Mouse (Mus musculus) c-Kit-positive CD71-negative TER-119-negative erythroid progenitor cells, embryonic 14.5 days (primary cell): ENCODE measurements around the gene Ube2f.

Source experiments
- DNase-seq: peaks from one replicate; pipeline ENCODE4 v3.0.0-alpha.2; 2013; ENCODE audit warnings: low read depth

Ube2f gene

GRCm38 (mm10) chr1:91237676-91238075 is 12.4 kb upstream of the Ube2f start:
- DNase-seq = no peak

DNA sequence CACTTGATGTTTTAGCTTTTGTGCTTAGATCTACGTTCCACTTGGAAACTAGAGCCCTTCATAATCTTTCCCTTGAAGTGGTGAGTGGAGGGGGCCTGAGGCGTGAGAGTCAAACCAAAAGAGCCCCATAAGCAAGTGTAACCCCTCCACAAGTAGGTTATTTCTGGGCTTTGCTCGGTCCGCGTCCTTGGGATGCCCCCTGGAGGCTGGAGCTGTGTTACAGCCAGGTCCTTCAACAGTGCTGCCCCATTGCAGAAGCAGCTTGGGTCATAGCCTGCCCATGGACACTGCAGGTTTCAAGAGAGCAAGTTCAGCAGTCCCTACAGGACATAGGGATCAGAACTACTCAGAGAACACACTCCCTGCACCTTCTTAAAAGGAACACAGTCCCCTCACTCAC is 11.0 kb upstream of the Ube2f start:
- no peak for DNase-seq

- no peak for DNase-seq
Observed at GRCm38 (mm10) chr1:91239800-91240199, 10.3 kb upstream of the Ube2f start.

DNA sequence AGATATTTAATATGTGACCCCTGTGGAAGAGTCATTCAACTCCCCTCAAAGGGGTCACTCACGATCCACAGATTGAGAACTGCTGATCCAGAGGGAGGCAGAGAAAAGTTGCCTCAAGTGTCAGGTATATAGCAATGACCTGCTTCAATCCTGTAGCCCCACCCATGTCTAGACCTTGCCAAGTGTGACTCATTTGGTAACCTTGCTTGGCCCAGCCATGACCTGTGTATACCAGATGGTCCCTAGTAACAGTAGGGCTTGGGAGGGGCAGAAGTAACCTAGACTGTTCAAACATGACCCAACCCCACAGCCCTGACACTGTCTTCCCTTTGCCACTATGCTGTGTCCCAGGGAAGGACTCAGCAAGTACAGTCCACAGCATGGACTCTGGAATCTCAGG is 9.4 kb upstream of the Ube2f start:
- DNase-seq = no peak

GRCm38 (mm10) chr1:91241249-91241648 is 8.9 kb upstream of the Ube2f start:
- no peak for DNase-seq

DNA sequence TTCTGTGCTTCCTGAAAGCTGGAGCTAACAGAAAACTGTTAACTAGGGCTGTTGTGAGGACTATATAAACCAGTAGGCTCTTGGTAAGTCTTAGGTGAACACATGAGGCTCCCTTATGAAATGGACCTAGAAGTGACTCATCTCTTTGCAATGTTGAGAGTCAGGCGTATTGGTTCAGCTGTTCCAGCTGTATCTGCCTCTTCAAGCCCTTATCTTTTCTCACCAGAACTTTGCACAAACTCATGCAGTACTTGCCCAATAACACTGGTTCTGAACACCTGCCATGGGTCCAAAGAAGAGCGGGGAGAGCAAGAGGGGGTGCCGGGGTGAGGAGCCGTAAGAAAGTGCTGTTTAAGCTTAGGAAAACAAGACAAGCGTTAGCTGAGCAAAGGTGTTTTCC is 1.9 kb upstream of the Ube2f start:
- no peak for DNase-seq

DNA sequence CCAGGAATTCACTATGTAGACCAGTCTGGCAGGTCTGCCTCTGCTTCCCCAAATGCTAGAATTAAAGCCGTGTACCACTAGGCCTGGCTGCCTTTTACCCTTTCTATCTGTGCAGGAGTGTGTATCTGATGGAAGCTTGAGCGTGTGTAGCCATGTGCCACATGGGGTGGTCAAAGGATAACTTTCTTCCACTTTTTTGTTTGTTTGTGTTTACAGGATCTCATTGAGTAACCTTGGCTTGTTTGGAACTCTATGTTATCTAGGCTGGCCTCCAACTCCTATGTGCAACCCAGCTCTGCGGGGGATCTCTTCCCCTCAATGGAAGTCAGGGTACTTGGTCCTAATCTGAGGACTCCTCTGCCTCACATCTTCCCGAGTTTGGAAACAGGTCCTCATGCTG is 1.1 kb upstream of the Ube2f start:
- DNase-seq = no peak

DNA sequence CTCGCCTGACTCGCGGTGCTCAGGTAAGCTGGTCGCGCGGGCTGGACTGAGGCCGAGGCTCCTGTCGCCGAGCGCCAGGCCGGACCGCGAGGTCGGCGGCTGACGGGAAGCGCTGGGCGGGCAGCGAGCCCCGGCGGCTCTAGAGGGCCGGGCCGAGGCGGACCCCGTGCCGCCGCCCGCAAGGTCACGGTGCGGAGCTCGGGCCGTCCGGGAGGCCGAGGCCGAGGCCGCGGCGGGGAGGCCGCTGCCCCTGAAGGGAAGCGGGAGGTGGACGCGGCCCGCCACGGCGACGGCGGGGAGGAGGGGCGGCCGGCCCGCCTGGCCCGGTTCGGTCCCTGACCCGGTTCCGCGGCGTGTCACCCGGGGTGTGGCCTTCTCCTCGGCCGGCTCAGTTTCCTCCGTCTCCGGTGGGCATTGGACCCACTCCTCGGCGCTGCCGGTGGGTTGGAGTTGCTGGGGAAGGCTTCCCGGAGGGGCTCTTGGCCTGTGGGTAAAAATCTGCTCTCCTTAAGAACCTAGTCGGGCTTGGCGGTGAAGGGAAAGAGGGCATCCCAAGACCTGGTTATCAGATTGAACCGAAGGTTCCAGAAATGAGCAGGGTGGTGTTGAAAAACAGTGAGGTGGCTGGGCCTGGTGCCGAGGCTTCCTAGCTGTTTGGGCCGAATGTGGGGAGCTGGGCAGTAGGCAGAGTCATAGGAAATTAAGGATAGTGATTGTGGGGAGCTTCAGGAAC is 477 bp downstream of the Ube2f start:
- DNase-seq = no peak

GRCm38 (mm10) chr1:91251148-91251650 is 1.1 kb downstream of the Ube2f start:
- DNase-seq = no peak

DNA sequence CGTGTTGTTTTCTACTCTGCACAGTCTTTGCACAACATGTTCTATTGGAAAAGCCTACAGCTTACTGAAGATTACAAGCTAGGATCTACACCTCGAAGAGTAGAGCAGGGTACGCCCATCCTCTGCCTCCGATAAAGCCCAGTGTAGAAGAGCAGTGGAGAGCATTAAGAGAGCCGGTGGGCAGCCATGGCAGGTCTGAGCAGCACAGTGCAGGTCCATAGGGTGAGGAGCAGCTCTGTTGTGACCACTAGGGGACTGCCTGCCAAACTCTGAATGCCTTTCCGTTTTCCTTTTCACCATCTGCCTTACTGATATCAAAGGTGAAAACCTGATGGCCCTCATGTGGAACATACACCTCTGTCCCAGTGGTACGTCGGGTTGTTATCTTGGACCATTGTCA is 1.8 kb downstream of the Ube2f start:
- DNase-seq = no peak

GRCm38 (mm10) chr1:91257918-91258317 is 7.8 kb downstream of the Ube2f start:
- DNase-seq = no peak

GRCm38 (mm10) chr1:91259794-91260193 is 9.7 kb downstream of the Ube2f start:
- DNase-seq = no peak

DNA sequence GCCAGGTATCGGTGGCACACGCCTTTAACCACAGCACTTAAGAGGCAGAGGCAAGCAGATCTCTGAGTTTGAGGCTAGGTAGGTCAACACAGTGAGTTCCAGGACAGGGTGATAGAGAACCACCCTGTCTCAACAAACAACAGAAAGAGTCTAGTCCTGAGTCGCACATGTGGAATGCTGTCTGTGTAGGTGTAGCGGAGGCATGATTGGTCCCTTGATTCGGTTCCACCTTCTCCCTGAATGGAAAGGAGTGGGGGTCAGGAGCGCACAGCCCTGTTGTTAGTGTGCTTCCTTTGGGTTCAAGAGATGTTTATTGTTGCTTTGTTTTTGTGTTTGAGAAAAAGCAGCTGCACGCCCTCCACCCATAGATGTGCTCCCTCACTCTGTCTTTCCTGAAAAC is 12.4 kb downstream of the Ube2f start:
- no peak for DNase-seq

GRCm38 (mm10) chr1:91272260-91272659 is 22.2 kb downstream of the Ube2f start:
- DNase-seq = no peak

- no peak for DNase-seq
Observed at GRCm38 (mm10) chr1:91276581-91276980, 26.5 kb downstream of the Ube2f start.

- DNase-seq = no peak
Observed at GRCm38 (mm10) chr1:91277480-91277879, 27.4 kb downstream of the Ube2f start.

DNA sequence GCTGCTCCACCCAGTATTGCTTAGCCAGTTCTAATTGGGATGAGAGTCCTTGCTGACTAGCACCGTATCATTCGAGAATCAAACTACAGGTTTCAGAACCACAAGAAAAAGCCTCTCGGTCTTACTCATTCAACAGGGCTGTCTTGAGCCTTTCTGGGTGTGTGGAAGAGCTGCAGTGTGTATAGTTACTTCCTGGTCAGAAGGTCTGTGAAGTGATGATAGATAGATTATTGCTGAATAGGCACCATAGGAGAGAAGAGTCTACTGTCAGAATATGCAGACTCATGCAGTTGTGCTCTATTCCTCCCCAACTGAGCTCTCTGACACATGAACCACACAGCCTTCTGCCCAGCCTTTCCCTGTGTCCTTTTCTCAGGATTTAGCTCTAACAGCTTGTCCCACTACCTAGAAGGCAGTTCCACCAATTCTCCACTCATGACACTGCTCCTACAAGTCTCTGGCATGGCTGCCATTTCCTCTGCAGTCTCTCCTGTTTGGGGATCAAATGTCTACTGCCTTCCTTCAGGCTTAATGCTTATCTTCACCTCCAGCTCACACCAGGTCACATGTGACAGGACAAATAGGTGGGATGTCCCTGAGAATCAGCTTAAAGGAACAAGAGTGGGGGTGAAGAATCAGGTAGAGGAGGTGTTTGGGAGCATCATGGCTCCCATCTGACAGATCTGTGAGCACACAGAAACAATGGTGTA is 28.5 kb downstream of the Ube2f start:
- DNase-seq = no peak

DNA sequence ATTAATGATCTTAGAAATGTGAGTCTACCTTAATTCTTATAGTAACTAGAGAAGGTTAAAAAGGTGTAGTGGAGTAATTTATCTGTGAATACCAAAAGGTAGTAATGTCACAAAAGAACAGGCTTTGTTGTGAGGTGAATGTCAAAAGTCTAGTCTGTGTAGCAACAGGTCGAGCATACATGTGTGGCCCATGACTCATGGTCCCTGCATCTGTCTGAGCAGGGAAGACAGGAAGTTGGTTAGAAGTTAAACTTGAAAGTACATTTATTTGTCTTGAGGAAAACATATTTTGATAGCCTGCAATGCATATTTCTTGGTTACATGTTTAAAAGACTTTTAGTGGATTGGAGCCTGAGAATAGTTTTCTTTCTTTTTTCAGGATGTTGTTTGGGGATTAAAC is 29.0 kb downstream of the Ube2f start:
- no peak for DNase-seq

- no peak for DNase-seq
Observed at GRCm38 (mm10) chr1:91282582-91282981, 32.5 kb downstream of the Ube2f start.

GRCm38 (mm10) chr1:91289375-91289774 is 39.3 kb downstream of the Ube2f start:
- DNase-seq = no peak

DNA sequence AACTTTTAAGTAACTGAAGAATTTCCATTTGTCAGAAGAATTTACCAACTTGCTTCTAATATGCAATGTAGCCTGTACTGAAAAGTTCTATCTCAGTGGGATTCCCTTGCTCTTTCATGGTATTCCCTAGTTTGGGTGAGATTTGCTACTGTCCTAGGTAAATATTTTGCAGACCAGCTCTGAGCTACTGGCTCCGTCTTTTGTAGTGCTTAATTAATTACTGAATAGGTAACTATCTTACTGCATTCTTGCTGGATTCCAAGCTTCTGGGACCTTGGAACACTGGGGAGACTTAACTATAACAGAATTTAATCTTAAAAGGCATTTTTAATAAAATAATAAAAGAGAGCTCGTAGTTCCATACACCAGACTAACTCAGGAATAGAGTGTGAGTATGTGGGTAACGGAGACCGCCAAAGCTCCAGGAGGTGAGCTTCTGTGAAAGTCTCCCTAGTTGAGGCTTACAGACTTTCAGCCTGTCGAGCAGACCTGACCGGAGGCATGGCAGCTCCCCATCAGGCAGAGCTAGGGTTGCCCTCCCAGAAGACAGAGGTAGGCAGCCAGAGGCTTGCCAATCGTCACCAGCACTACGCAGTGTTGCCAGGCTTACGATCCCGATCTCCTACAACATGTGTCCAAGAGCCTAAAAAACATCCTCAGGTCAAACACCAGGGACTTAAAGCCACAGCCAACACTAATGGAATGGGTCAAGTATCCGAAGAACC is 42.2 kb downstream of the Ube2f start:
- DNase-seq = no peak

DNA sequence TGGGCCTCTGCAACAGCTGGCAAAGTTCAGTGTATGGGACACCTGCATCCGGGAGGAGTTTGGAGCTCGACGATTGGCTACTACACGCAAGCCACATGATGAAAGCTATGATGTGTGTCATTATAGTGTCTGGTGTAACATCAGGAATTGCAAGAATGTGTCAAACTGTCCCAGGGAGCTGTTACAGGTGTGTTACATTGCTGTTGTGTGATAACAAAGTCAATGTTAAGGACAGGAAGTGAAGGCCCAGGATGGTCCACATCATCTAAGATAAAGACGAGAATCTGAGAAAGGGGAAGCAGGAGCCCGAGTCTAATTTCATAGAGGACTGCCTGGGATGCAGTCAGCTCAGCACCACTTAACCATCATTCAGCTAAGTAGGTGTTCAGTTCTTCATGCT is 45.4 kb downstream of the Ube2f start:
- no peak for DNase-seq
